Mouse (Mus musculus) lung, embryonic 15.5 days (tissue): ENCODE results near the gene Soat2. TPM values are rescaled to one million over a fixed set of nuclear protein-coding genes. Genes with fewer than 3 reads are reported as not detected.

Source experiments
- ATAC-seq: fragments of 200-750 bp; cut with Nextera tagmentation; 2 replicates; pipeline ENCODE4 v1.8.0; 2017; ENCODE audit warnings: moderate number of reproducible peaks, borderline replicate concordance; ENCODE audit not compliant: low FRiP score, low TSS enrichment; ENCODE audit errors: extremely low read depth
- H3K27ac ChIP-seq: fragments of 300-500 bp; sonication (generic); 2 replicates; pipeline ENCODE4 v1.5.1; 2015; ENCODE audit warnings: moderate library complexity, mild to moderate bottlenecking, inconsistent platforms
- H3K27me3 ChIP-seq: fragments of 300-500 bp; sonication (generic); 2 replicates; pipeline ENCODE4 v1.6.1; 2015; ENCODE audit warnings: inconsistent platforms
- H3K36me3 ChIP-seq: fragments of 300-500 bp; sonication (generic); 2 replicates; pipeline ENCODE4 v1.6.1; 2015; ENCODE audit warnings: inconsistent platforms
- H3K4me1 ChIP-seq: fragments of 300-500 bp; sonication (generic); 2 replicates; pipeline ENCODE4 v1.6.1; 2015; ENCODE audit warnings: inconsistent platforms
- H3K4me2 ChIP-seq: fragments of 300-500 bp; sonication (generic); 2 replicates; pipeline ENCODE4 v1.6.1; 2015; ENCODE audit warnings: inconsistent platforms, mild to moderate bottlenecking, moderate library complexity
- H3K4me3 ChIP-seq: fragments of 300-500 bp; sonication (generic); 2 replicates; pipeline ENCODE4 v1.5.1; 2015; ENCODE audit warnings: mild to moderate bottlenecking, inconsistent platforms
- H3K9ac ChIP-seq: fragments of 300-500 bp; sonication (generic); 2 replicates; pipeline ENCODE4 v1.6.1; 2015; ENCODE audit warnings: inconsistent platforms
- H3K9me3 ChIP-seq: fragments of 300-500 bp; sonication (generic); 2 replicates; pipeline ENCODE4 v1.6.1; 2016; ENCODE audit warnings: inconsistent platforms
- WGBS: fragments of 180-500 bp; shearing (Covaris S2); methylation state at CpG from one replicate; pipeline ENCODE4 v1.1.7; 2015; 5-methylcytosine and 5-hydroxymethylcytosine counted together
- polyA plus RNA-seq: library from polyadenylated mRNA; unstranded; fragments of >200 nt; fragmentation: Nextera tagmentation; extraction: Ambion mirVana; gene quantifications from 2 replicates; pipeline ENCODE4 v1.2.1, GENCODE M21; 2015

Soat2 gene
- polyA plus RNA-seq, 1 experiment from 2014 or later = 0.34 TPM

DNA sequence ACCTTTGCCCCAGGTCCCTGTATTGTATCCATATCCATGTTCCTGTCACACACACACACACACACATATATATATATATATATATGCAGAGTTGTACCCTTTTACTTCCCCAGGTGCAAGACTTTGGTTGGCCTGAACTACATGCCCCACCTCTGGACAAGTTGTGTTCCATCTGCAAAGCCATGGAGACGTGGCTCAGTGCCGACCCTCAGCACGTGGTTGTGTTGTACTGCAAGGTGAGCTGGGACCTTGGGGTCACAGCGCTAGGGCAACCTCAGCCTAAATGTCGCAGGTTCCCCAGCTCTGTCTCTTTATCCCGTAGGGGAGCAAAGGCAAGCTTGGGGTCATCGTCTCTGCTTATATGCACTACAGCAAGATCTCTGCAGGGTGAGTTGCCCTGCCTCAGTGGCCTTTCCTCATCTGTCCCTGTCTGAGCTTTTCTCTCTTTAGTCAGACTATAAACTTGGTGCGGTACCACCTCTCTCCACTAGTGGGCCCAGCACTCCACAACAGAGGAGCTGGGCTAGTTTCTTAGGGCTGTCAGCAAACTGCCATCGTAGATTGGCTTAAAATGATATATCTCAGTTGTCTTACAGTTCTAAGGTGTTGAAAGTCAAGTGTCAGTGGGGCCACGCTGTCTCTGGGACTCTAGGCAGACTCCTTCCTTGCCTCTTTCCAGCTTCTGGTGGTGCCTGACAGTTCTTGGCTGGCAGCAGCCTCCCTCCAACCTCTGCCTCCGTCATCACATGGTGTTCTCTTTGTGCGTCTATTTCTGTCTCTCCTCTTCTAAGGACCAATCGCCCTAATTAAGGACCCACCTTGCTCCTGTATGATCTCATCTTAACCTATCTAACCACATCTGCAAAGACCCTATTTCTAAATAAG, 42.4 kb upstream of the Soat2 start:
- H3K36me3 ChIP-seq = peaks cover 72% of the 10 kb centered on the region
- H3K27ac ChIP-seq = 0 out of 2 replicates have a peak overlapping the region, but pooled peaks have one; percentile 43

DNA sequence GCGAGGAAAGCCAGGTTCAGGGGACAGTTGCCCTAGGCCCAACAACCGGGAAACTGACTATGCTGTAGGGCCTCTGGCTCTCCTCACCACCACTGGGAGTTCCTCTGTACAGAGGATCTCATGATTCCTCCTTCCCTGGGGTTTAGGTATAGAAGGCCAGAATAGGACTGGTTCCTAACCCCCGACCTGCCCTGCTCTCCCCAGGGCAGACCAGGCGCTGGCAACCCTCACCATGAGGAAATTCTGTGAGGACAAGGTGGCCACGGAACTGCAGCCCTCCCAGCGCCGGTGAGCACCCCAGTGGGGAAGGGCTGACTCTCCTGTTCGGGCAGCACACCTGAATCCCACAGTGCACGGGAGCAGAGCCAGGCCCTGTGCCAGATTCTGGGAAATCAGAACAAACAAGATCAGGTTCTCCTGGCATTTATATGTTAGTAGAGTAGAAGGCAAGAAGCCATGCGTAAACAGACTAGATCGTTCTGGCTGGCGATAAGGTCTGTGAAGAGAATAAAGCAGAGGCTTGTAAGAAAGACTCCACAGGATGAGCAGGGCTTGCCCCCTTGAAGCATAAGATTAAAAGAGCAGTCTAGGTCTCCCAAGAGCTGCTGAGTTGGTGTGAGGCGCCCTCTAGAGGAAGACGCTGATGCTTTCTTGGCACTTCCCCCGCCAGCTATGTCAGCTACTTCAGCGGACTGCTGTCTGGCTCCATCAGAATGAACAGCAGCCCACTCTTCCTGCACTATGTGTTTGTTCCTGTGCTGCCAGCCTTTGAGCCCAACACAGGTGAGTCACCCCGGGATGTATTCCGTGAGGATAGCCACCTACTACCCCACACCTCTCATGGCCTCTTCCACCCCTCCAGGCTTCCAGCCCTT, 41.4 kb upstream of the Soat2 start:
- Histone ChIP-seq H3K27me3 (no peaks in the 10 kb centered on the region), H3K9ac (no peak overlapping the region), H3K4me2 (no peak overlapping the region), H3K4me3 (no peak overlapping the region), H3K9me3 (no peaks in the 10 kb centered on the region), H3K4me1 (peaks cover 55% of the 10 kb centered on the region), H3K36me3 (peaks cover 82% of the 10 kb centered on the region), H3K27ac (peak overlapping the region; percentile 43)
- 49% methylated on average over 18 of the region's 18 CpGs for WGBS
- ATAC-seq = no peak

More for the DNA sequence above, 42.4 kb upstream of the Soat2 start:
- peaks cover 63% of the 10 kb centered on the region for H3K4me1 ChIP-seq
- ATAC-seq = no peak
- H3K9me3 ChIP-seq = no peaks in the 10 kb centered on the region
- H3K4me2 ChIP-seq = no peak overlapping the region
- no peak overlapping the region for H3K9ac ChIP-seq
- WGBS = 44% methylated on average over 13 of the region's 13 CpGs
- H3K4me3 ChIP-seq = no peak overlapping the region
- no peaks in the 10 kb centered on the region for H3K27me3 ChIP-seq

DNA sequence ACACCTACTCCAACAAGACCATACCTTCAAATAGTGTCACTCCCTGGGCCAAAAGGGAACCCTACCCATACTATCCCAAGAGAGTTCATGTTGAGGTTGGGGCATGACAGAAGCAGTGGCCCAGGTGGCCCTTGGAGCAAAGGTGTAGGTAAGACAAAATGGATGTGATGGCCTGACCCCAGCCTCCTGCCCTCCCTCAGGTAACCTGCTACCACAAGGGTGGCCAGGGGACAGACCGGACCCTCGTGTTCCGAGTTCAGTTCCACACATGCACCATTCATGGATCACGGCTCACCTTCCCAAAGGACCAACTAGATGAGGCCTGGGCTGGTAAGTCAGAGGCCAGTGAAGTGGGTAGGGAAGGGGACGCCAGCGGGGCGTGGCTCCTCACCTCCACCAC, 40.1 kb upstream of the Soat2 start:
- H3K4me3 ChIP-seq = no peak overlapping the region
- 94% methylated on average over 7 of the region's 7 CpGs for WGBS
- no peak for ATAC-seq

DNA sequence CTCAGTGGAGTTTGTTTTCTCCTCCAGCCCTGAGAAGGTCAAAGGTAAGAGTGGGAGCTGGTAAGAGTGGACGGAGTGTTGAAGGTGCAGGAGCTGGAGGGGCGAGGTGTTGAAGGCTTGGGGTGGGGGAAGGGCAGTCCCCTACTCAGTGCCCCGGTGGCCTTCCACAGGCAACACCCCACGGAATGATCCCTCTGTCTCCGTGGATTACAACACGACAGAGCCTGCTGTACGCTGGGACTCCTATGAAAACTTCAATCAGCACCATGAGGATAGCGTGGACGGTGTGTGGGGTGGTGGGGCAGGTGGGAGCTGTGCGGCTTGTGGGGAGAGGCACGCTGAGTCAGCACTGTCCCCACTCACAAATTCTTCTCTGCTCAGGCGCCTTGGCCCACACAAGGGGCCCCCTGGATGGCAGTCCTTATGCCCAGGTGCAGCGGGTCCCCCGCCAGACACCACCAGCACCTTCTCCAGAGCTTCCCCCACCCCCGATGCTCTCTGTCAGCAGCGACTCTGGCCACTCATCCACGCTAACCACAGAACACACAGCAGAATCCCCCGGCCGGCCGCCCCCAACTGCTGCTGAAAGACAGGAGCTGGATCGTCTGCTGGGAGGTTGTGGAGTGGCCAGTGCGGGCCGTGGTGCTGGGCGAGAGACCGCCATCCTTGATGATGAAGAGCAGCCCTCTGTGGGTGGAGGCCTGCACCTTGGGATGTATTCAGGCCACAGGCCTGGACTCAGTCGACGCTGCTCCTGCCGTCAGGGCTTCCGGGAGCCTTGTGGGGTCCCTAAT, 39.4 kb upstream of the Soat2 start:
- WGBS = 75% methylated on average over 29 of the region's 29 CpGs
- Histone ChIP-seq H3K9me3 (no peaks in the 10 kb centered on the region), H3K4me1 (peaks cover 40% of the 10 kb centered on the region), H3K27ac (no peak overlapping the region), H3K36me3 (peaks cover 98% of the 10 kb centered on the region), H3K4me2 (no peak overlapping the region), H3K27me3 (no peaks in the 10 kb centered on the region), H3K4me3 (no peak overlapping the region), H3K9ac (no peak overlapping the region)
- no peak for ATAC-seq

More for the DNA sequence above, 40.1 kb upstream of the Soat2 start:
- no peaks in the 10 kb centered on the region for H3K27me3 ChIP-seq
- no peak overlapping the region for H3K27ac ChIP-seq
- H3K4me2 ChIP-seq = no peak overlapping the region
- no peaks in the 10 kb centered on the region for H3K9me3 ChIP-seq
- H3K36me3 ChIP-seq = peaks cover 93% of the 10 kb centered on the region
- H3K4me1 ChIP-seq = peaks cover 41% of the 10 kb centered on the region
- H3K9ac ChIP-seq = no peak overlapping the region

DNA sequence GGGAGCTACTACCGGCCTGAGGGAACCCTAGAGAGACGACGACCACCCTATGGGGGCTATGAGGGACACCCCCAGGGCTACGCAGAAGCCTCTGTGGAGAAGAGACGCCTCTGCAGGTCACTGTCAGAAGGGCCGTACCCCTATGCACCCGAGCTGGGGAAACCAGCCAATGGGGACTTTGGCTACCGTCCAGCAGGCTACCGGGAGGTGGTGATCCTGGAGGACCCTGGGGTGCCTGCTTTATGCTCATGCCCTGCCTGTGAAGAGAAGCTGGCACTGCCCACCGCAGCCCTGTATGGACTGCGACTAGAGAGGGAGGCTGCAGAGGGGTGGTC, 38.9 kb upstream of the Soat2 start:
- no peak for ATAC-seq
- no peaks in the 10 kb centered on the region for H3K9me3 ChIP-seq
- no peak overlapping the region for H3K4me3 ChIP-seq
- peaks cover 99% of the 10 kb centered on the region for H3K36me3 ChIP-seq
- no peak overlapping the region for H3K27ac ChIP-seq
- 80% methylated on average over 11 of the region's 11 CpGs for WGBS
- peaks cover 40% of the 10 kb centered on the region for H3K4me1 ChIP-seq
- no peak overlapping the region for H3K9ac ChIP-seq
- no peaks in the 10 kb centered on the region for H3K27me3 ChIP-seq
- no peak overlapping the region for H3K4me2 ChIP-seq

DNA sequence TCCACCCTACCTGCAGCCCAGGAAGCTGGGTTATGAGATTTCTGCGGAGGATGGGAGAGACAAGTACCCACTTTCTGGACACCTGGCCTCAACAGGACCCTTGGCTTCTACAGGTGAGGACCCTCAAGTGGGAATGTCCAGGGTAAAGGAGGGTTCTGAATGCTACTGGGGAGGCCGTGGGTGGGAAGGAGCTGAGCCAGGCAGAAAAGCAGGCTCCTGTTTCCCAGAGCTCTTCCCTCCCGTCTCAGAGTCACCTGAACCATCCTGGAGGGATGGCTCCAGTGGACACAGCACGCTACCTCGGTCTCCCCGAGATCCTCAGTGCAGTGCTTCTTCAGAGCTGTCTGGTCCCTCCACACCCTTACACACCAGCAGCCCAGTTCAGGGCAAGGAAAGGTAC, 38.1 kb upstream of the Soat2 start:
- peaks cover 96% of the 10 kb centered on the region for H3K36me3 ChIP-seq
- ATAC-seq = no peak

DNA sequence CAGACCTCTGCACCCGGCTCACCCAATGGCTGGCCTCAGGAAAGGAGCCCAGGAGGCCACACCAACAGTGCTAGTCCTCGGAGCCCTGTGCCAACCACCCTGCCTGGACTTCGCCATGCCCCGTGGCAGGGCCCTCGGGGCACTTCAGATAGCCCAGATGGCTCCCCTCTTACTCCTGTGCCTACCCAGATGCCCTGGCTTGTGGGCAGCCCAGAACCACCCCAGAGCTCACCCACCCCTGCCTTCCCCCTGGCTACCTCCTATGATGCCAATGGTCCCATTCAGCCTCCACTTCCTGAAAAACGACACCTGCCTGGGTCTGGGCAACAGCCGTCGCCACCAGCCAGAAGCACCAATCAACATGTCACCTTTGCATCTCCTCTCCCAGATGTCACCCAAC, 37.5 kb upstream of the Soat2 start:
- H3K4me3 ChIP-seq = no peak overlapping the region
- peaks cover 95% of the 10 kb centered on the region for H3K36me3 ChIP-seq
- H3K27ac ChIP-seq = no peak overlapping the region
- 70% methylated on average over 8 of the region's 8 CpGs for WGBS
- no peaks in the 10 kb centered on the region for H3K27me3 ChIP-seq
- no peak overlapping the region for H3K9ac ChIP-seq
- H3K9me3 ChIP-seq = no peaks in the 10 kb centered on the region
- ATAC-seq = no peak
- H3K4me1 ChIP-seq = peaks cover 39% of the 10 kb centered on the region
- H3K4me2 ChIP-seq = no peak overlapping the region

More for the DNA sequence above, 38.1 kb upstream of the Soat2 start:
- Histone ChIP-seq H3K4me1 (peaks cover 40% of the 10 kb centered on the region), H3K9me3 (no peaks in the 10 kb centered on the region), H3K4me2 (no peak overlapping the region), H3K27me3 (no peaks in the 10 kb centered on the region), H3K27ac (no peak overlapping the region), H3K4me3 (no peak overlapping the region), H3K9ac (no peak overlapping the region)
- 86% methylated on average over 6 of the region's 6 CpGs for WGBS

DNA sequence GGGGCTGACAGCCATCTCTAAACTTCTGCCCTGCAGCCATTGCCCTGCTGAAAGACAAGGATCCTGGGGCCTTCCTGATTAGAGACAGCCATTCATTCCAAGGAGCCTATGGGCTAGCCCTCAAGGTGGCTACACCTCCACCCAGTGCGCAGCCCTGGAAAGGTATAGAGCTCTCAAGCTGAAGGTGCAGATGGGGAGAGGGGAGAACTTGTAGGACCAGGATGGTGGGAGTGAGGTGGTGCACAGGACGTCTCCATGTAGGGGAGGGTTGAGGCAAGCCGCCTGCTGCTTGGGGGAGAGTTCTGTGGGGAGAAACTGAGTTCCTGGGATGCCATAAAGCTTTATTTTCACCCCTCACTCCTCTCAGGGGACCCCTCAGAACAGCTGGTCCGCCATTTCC, 36.7 kb upstream of the Soat2 start:
- Histone ChIP-seq H3K9ac (no peak overlapping the region), H3K27me3 (no peaks in the 10 kb centered on the region), H3K4me2 (no peak overlapping the region), H3K9me3 (no peaks in the 10 kb centered on the region), H3K36me3 (peaks cover 95% of the 10 kb centered on the region), H3K4me1 (peaks cover 38% of the 10 kb centered on the region), H3K4me3 (no peak overlapping the region), H3K27ac (no peak overlapping the region)
- 79% methylated on average over 4 of the region's 4 CpGs for WGBS
- no peak for ATAC-seq

DNA sequence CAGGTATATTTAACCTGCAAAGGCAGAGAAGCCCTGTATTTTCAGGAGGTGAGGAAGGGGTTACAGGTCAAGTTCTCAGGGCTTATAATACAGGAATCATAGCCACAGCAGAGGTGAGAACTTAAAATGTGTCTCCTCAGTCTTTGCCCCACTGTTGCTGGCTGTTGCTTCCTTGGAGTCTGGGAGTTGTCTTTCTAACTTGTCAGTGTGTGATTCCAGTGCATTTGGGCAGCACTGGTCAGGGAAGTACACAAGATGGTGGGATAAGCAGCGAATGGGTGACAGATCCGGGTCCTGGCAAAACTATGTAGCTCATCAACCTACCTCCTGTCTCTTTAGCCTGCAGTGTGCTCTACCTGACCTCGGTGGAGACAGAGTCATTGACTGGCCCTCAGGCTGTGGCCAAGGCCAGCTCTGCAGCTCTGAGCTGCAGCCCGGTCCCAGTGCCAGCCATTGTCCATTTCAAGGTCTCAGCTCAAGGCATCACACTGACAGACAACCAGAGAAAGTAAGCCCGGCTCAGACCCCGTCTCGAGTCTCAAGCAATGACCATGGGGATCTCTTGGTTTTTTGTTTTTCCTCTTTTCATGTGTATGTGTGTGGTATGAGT, 35.6 kb upstream of the Soat2 start:
- no peaks in the 10 kb centered on the region for H3K9me3 ChIP-seq
- H3K4me1 ChIP-seq = peaks cover 29% of the 10 kb centered on the region
- peaks cover 91% of the 10 kb centered on the region for H3K36me3 ChIP-seq
- no peaks in the 10 kb centered on the region for H3K27me3 ChIP-seq
- no peak overlapping the region for H3K4me2 ChIP-seq
- 80% methylated on average over 7 of the region's 7 CpGs for WGBS
- no peak for ATAC-seq
- no peak overlapping the region for H3K9ac ChIP-seq
- H3K27ac ChIP-seq = no peak overlapping the region
- no peak overlapping the region for H3K4me3 ChIP-seq

DNA sequence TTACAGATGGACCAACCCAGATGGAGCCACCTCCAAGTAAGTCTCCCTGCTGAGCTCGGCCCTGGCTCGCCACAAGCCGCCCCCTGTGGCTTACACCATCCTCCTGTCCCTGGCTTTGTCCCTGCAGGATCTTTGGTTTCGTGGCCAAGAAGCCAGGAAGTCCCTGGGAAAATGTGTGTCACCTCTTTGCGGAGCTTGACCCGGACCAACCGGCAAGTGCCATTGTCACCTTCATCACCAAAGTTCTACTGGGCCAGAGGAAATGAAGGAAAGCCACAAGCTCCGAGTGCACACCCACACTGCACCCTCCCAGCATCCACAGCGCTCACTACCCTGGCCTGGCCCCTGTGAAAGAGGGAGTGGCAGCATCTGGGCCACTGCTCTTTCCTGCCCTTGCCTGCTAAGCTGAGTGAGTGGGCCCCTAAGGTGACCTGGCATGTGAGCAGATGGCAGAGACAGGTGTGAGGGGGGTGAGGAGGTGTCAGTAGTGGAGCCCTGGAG, 34.5 kb upstream of the Soat2 start:
- Histone ChIP-seq H3K36me3 (peaks cover 81% of the 10 kb centered on the region), H3K4me2 (no peak overlapping the region), H3K4me3 (no peak overlapping the region), H3K27me3 (no peaks in the 10 kb centered on the region), H3K27ac (peak overlapping the region; percentile 32), H3K9me3 (no peaks in the 10 kb centered on the region), H3K9ac (no peak overlapping the region), H3K4me1 (peaks cover 29% of the 10 kb centered on the region)
- whole genome bisulfite sequencing = 74% methylated on average over 9 of the region's 9 CpGs
- no peak for ATAC-seq
